Mouse (Mus musculus) ES-E14 (cell line): ENCODE measurements at regions not wholly inside any gene's neighbourhood (a gene's known extent, or its start where the extent isn't known, plus 50 kb on each side); places are given as distances from the start of the nearest gene placed in this dataset.

Source experiments
- DNase-seq: peaks from one replicate; pipeline ENCODE4 v3.0.0-alpha.2; 2013; ENCODE audit warnings: low read depth, low spot score
- H3K27ac ChIP-seq: 2 replicates; pipeline ENCODE4 v1.5.1; 2012; ENCODE audit warnings: low read depth, mild to moderate bottlenecking, low read length, moderate library complexity, mixed read lengths; ENCODE audit not compliant: poor library complexity, insufficient read depth, severe bottlenecking
- H3K36me3 ChIP-seq: 2 replicates; pipeline ENCODE4 v1.6.1; 2012; ENCODE audit warnings: mild to moderate bottlenecking, low read length, moderate library complexity, mixed read lengths; ENCODE audit not compliant: control insufficient read depth, poor library complexity, insufficient read depth, severe bottlenecking
- H3K4me1 ChIP-seq, 2 experiments: fragments of 150-350 bp in 1 of 2; sonication (generic) in 1 of 2; 2 replicates each; pipeline ENCODE4 v1.6.1; 2012; ENCODE audit warnings: low read length in 2 of 2, mild to moderate bottlenecking in 1 of 2, mixed read lengths in 1 of 2; ENCODE audit not compliant: control insufficient read depth in 2 of 2, insufficient read depth in 2 of 2, poor library complexity in 1 of 2
- H3K4me3 ChIP-seq, 2 experiments: fragments of 150-350 bp in 1 of 2; sonication (generic) in 1 of 2; 2 replicates each; pipeline ENCODE4 v1.5.1; 2012; ENCODE audit warnings: low read length in 2 of 2, low read depth in 1 of 2, mild to moderate bottlenecking in 1 of 2, mixed read lengths in 1 of 2; ENCODE audit not compliant: insufficient read depth in 1 of 2, poor library complexity in 1 of 2, severe bottlenecking in 1 of 2
- H3K9ac ChIP-seq: 2 replicates; pipeline ENCODE4 v1.6.1; 2012; ENCODE audit warnings: low read depth, mild to moderate bottlenecking, low read length, mixed read lengths; ENCODE audit not compliant: poor library complexity, insufficient read depth, severe bottlenecking
- H3K9me3 ChIP-seq: fragments of 150-350 bp; sonication (generic); 2 replicates; pipeline ENCODE4 v1.6.1; 2012; ENCODE audit warnings: low read depth, mild to moderate bottlenecking, low read length; ENCODE audit not compliant: control insufficient read depth, insufficient read depth
- CHD2 ChIP-seq: IDR thresholded peaks from 2 replicates; pipeline ENCODE4 v1.6.1; 2014; ENCODE audit warnings: mild to moderate bottlenecking, low read depth, low read length, inconsistent platforms
- HCFC1 ChIP-seq: IDR thresholded peaks from 2 replicates; pipeline ENCODE4 v1.6.1; 2012; ENCODE audit warnings: low read length, inconsistent platforms, borderline replicate concordance; ENCODE audit not compliant: insufficient read depth
- MAFK ChIP-seq: IDR thresholded peaks from 2 replicates; pipeline ENCODE4 v1.6.1; 2014; ENCODE audit warnings: mild to moderate bottlenecking, low read depth, low read length, inconsistent platforms; ENCODE audit not compliant: insufficient read depth
- ZC3H11A ChIP-seq: IDR thresholded peaks from 2 replicates; pipeline ENCODE4 v1.6.1; 2012; ENCODE audit warnings: low read depth, mild to moderate bottlenecking, inconsistent platforms, low read length, borderline replicate concordance
- ZNF384 ChIP-seq: IDR thresholded peaks from 2 replicates; pipeline ENCODE4 v1.6.1; 2012; ENCODE audit warnings: low read depth, low read length, inconsistent platforms
- in situ Hi-C, 2 experiments: fragments of 600-800 bp; cut with MboI; formaldehyde crosslinking; loops; one replicate each; pipeline ENCODE4 v1.15.1; 2025; ENCODE audit warnings: low sequenced_read_pairs in 2 of 2, inconsistent platforms in 1 of 2; ENCODE audit not compliant: unreplicated experiment in 2 of 2

GRCm38 (mm10) chr12:56472856-56473647 lies 63.7 kb downstream of the Nkx2-1 start:
- no peaks in the 10 kb centered on the region for H3K36me3 ChIP-seq
- no peak overlapping the region for H3K9ac ChIP-seq
- H3K4me3 ChIP-seq, result no peak overlapping the region
- no peaks in the 10 kb centered on the region for H3K9me3 ChIP-seq
- in situ Hi-C loops, result no loop called here
- no peak for TF ChIP-seq ZNF384
- TF ChIP-seq ZC3H11A, result no peak
- no peak for TF ChIP-seq MAFK
- TF ChIP-seq HCFC1, result no peak
- no peak for TF ChIP-seq CHD2
- DNase-seq, result no peak
- H3K4me1 ChIP-seq, result no peaks in the 10 kb centered on the region
- H3K27ac ChIP-seq, result no peak overlapping the region

DNA sequence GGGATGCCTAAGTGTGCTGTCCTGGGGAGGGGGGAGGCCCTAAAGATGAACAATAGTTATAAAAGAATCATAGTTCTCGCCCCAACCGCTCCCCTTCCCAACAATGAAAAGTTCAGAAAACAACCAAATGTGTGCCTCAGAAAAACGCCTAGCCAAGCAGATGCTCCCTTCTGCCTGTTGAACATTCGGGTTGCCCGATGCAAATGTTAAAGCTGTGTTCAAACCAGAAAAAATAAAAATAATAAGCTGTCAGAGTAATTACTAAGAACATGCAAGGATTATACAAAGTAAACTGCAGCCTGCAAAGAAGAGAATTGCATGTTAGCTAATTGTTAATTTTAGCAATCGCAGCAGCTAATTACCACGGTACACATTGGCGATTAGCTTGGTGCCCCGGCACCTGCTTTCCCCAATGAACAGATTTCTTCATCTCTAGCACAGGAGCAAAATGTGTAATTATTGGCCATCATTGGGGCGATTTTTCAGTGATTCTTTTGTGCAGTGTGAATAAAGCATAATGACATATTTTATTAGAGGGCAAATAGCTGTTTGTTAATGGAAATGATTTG lies 65.7 kb downstream of the Nkx2-1 start:
- in situ Hi-C loops, result no loop called here
- H3K4me3 ChIP-seq, result no peak overlapping the region
- no peak for DNase-seq

GRCm38 (mm10) chr12:56459508-56460119 lies 77.1 kb downstream of the Nkx2-1 start:
- 0 out of 4 replicates have a peak overlapping the region, but pooled peaks of 1 of the 2 experiments have one; percentile 32 for H3K4me3 ChIP-seq
- TF ChIP-seq CHD2 (no peak), ZNF384 (no peak), ZC3H11A (no peak)
- no peak overlapping the region for H3K27ac ChIP-seq
- DNase-seq, result no peak
- H3K9me3 ChIP-seq, result no peaks in the 10 kb centered on the region
- in situ Hi-C loops, result no loop called here
- H3K9ac ChIP-seq, result no peak overlapping the region
- H3K4me1 ChIP-seq, result no peaks in the 10 kb centered on the region
- no peaks in the 10 kb centered on the region for H3K36me3 ChIP-seq

More for the DNA sequence above, 65.7 kb downstream of the Nkx2-1 start:
- H3K36me3 ChIP-seq, result no peaks in the 10 kb centered on the region
- TF ChIP-seq ZC3H11A, result no peak
- TF ChIP-seq MAFK, result no peak
- TF ChIP-seq CHD2, result no peak
- TF ChIP-seq HCFC1, result no peak
- no peak overlapping the region for H3K27ac ChIP-seq
- H3K9ac ChIP-seq, result no peak overlapping the region
- H3K4me1 ChIP-seq, result no peaks in the 10 kb centered on the region
- H3K9me3 ChIP-seq, result no peaks in the 10 kb centered on the region

- H3K9ac ChIP-seq, result no peak overlapping the region
- TF ChIP-seq MAFK, result no peak
- in situ Hi-C loops, result no loop called here
- no peak overlapping the region for H3K27ac ChIP-seq
- H3K4me3 ChIP-seq, result no peak overlapping the region
- H3K36me3 ChIP-seq, result no peaks in the 10 kb centered on the region
- H3K4me1 ChIP-seq, result no peaks in the 10 kb centered on the region
- H3K9me3 ChIP-seq, result no peaks in the 10 kb centered on the region
- peak; percentile 8 for DNase-seq
These were observed 77.8 kb downstream of the Nkx2-1 start for GRCm38 (mm10) chr12:56458665-56459507.
